Mouse (Mus musculus) ES-E14 (cell line): ENCODE measurements around the gene Cdk17. TPM values are rescaled to one million over a fixed set of nuclear protein-coding genes. Genes with fewer than 3 reads are reported as not detected.

Experiments used
- DNase-seq: peaks from one replicate; pipeline ENCODE4 v3.0.0-alpha.2; 2013; ENCODE audit warnings: low read depth, low spot score
- H3K27ac ChIP-seq: 2 replicates; pipeline ENCODE4 v1.5.1; 2012; ENCODE audit warnings: low read depth, mild to moderate bottlenecking, low read length, moderate library complexity, mixed read lengths; ENCODE audit not compliant: poor library complexity, insufficient read depth, severe bottlenecking
- H3K36me3 ChIP-seq: 2 replicates; pipeline ENCODE4 v1.6.1; 2012; ENCODE audit warnings: mild to moderate bottlenecking, low read length, moderate library complexity, mixed read lengths; ENCODE audit not compliant: control insufficient read depth, poor library complexity, insufficient read depth, severe bottlenecking
- H3K4me1 ChIP-seq, 2 experiments: fragments of 150-350 bp in 1 of 2; sonication (generic) in 1 of 2; 2 replicates each; pipeline ENCODE4 v1.6.1; 2012; ENCODE audit warnings: low read length in 2 of 2, mild to moderate bottlenecking in 1 of 2, mixed read lengths in 1 of 2; ENCODE audit not compliant: control insufficient read depth in 2 of 2, insufficient read depth in 2 of 2, poor library complexity in 1 of 2
- H3K4me3 ChIP-seq, 2 experiments: fragments of 150-350 bp in 1 of 2; sonication (generic) in 1 of 2; 2 replicates each; pipeline ENCODE4 v1.5.1; 2012; ENCODE audit warnings: low read length in 2 of 2, low read depth in 1 of 2, mild to moderate bottlenecking in 1 of 2, mixed read lengths in 1 of 2; ENCODE audit not compliant: insufficient read depth in 1 of 2, poor library complexity in 1 of 2, severe bottlenecking in 1 of 2
- H3K9ac ChIP-seq: 2 replicates; pipeline ENCODE4 v1.6.1; 2012; ENCODE audit warnings: low read depth, mild to moderate bottlenecking, low read length, mixed read lengths; ENCODE audit not compliant: poor library complexity, insufficient read depth, severe bottlenecking
- H3K9me3 ChIP-seq: fragments of 150-350 bp; sonication (generic); 2 replicates; pipeline ENCODE4 v1.6.1; 2012; ENCODE audit warnings: low read depth, mild to moderate bottlenecking, low read length; ENCODE audit not compliant: control insufficient read depth, insufficient read depth
- CHD2 ChIP-seq: IDR thresholded peaks from 2 replicates; pipeline ENCODE4 v1.6.1; 2014; ENCODE audit warnings: mild to moderate bottlenecking, low read depth, low read length, inconsistent platforms
- HCFC1 ChIP-seq: IDR thresholded peaks from 2 replicates; pipeline ENCODE4 v1.6.1; 2012; ENCODE audit warnings: low read length, inconsistent platforms, borderline replicate concordance; ENCODE audit not compliant: insufficient read depth
- MAFK ChIP-seq: IDR thresholded peaks from 2 replicates; pipeline ENCODE4 v1.6.1; 2014; ENCODE audit warnings: mild to moderate bottlenecking, low read depth, low read length, inconsistent platforms; ENCODE audit not compliant: insufficient read depth
- ZC3H11A ChIP-seq: IDR thresholded peaks from 2 replicates; pipeline ENCODE4 v1.6.1; 2012; ENCODE audit warnings: low read depth, mild to moderate bottlenecking, inconsistent platforms, low read length, borderline replicate concordance
- ZNF384 ChIP-seq: IDR thresholded peaks from 2 replicates; pipeline ENCODE4 v1.6.1; 2012; ENCODE audit warnings: low read depth, low read length, inconsistent platforms
- in situ Hi-C, 2 experiments: fragments of 600-800 bp; cut with MboI; formaldehyde crosslinking; loops; one replicate each; pipeline ENCODE4 v1.15.1; 2025; ENCODE audit warnings: low sequenced_read_pairs in 2 of 2, inconsistent platforms in 1 of 2; ENCODE audit not compliant: unreplicated experiment in 2 of 2
- total RNA-seq: library from RNA; depleted of rRNA; stranded (reverse); fragments of 300-350 nt; gene quantifications from 2 replicates; pipeline ENCODE4 v1.2.3, GENCODE M21; 2012

Cdk17 gene
- total RNA-seq, 1 experiment = 28.0 TPM

DNA sequence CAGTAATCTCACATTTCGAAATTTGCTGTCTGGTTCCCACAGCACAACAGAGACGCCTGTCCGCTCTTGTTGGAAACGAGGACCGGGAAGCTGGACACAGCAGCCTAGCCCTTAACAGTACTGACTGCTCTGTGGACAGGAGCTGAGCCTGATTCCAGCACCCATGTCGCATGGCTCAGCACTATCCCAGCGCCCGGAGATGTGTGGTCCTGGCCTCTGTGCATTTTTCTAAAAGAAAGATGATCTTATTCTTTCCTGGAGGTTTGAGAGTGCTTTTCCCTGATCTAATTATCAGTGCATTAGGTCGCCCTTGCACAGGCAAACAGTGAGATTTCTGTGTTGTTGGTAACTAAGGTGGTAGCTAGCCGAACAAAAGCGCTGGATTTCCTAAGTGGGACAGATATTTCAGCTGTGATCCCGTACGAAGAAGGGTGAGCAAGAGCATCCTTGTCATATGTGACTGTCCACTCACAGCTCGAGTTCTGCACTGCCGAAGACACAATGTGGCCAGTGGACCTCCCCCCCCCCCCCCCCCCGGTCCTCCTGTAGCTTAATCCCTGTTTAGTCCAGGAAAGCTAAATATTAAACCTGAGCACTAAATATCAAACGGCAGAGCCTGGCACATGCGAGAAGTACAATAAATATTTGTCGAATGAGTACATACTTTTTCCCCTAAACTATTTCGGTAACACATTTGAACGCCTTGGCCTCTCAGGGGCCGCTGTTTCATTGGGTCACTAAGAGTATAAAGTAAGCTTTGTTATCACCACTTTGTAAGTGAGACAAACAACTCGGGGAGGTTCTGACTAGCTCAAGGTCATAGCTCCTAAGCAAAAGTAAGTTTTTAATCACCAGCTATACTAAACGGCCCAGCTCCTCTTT, 90.0 kb downstream of the Cdk17 start:
- H3K36me3 ChIP-seq = peaks cover 2% of the 10 kb centered on the region
- no peaks in the 10 kb centered on the region for H3K9me3 ChIP-seq
- no peak overlapping the region for H3K9ac ChIP-seq
- in situ Hi-C loops = no loop called here
- no peak overlapping the region for H3K27ac ChIP-seq
- no peak overlapping the region for H3K4me3 ChIP-seq
- H3K4me1 ChIP-seq = peaks cover 0 to 8% of the 10 kb centered on the region in 2 experiments; a peak in 2 of 4 replicates
- TF ChIP-seq ZNF384 (no peak), MAFK (no peak), ZC3H11A (no peak), HCFC1 (no peak), CHD2 (no peak)
- DNase-seq = no peak

DNA sequence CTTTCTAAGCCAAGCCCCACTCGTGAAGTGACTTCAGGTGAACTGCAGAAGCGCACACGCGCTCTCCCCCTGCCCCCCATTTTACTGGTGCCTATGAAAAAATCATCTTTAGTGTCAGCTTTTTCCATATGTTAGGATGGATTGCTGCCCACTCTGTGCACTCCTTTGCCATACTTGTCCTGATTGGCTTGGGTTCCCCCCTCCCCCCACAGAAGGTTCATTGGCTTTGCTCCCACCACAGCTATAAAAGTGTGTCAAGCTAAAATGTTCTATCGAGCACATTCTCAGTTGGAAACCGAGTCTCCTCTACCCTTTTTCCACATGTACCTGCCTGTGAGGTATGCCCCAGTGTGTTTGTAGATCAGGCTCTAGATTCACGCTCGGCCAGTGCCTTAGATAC, 90.8 kb downstream of the Cdk17 start:
- Histone ChIP-seq H3K27ac (no peak overlapping the region), H3K36me3 (peaks cover 2% of the 10 kb centered on the region), H3K4me3 (no peak overlapping the region), H3K4me1 (peaks cover 0 to 8% of the 10 kb centered on the region in 2 experiments; a peak in 2 of 4 replicates), H3K9me3 (no peaks in the 10 kb centered on the region), H3K9ac (no peak overlapping the region)
- no peak for DNase-seq
- TF ChIP-seq MAFK = no peak
- TF ChIP-seq CHD2 = no peak
- TF ChIP-seq ZNF384 = no peak
- TF ChIP-seq HCFC1 = no peak
- no peak for TF ChIP-seq ZC3H11A
- in situ Hi-C loops = no loop called here

DNA sequence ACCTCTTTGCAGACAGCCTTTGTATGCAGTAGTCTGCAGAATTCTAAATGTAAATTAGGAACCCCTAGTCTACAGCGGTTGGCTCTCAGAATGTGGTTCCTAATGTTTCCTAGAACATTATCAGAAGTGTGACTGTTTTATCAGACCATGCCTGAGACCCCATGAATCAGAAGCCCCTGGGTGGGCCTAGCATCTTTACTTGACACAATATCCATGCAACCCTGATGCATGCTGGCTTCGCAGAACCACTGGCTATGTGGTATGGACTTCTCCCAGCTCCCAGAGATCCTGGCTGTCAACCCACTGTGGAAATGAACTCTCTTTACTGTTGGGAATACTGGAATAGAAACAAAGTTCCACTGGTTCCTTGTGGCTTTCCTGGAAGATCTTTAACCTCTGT, 92.0 kb downstream of the Cdk17 start:
- no peak overlapping the region for H3K9ac ChIP-seq
- H3K4me3 ChIP-seq = no peak overlapping the region
- in situ Hi-C loops = no loop called here
- peaks cover 0 to 10% of the 10 kb centered on the region in 2 experiments; a peak in 2 of 4 replicates for H3K4me1 ChIP-seq
- H3K36me3 ChIP-seq = peaks cover 2% of the 10 kb centered on the region
- no peak overlapping the region for H3K27ac ChIP-seq
- TF ChIP-seq MAFK (no peak), ZNF384 (no peak), CHD2 (no peak), HCFC1 (no peak), ZC3H11A (no peak)
- DNase-seq = no peak
- no peaks in the 10 kb centered on the region for H3K9me3 ChIP-seq

DNA sequence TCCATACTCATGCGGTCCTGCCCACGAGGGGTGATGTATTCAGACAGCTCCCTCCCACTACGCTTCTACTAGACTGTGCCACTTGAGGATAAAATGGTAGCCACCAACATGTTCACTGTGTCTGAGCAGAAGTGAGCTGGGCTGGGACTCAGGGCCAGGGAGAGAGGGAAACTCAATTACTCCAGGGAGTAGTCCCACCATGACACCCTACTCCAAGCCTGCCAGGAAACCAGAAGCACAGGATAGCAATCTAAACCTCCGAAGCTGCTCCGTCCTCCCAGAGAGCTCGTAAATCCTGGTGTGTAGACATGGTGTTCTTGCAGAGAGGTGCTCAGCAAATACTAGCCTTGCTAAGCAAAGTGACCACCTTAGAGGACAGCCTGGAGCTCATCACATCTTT, 92.5 kb downstream of the Cdk17 start:
- DNase-seq = no peak
- H3K36me3 ChIP-seq = peaks cover 2% of the 10 kb centered on the region
- H3K4me3 ChIP-seq = no peak overlapping the region
- in situ Hi-C loops = no loop called here
- TF ChIP-seq HCFC1 (no peak), ZC3H11A (no peak), ZNF384 (no peak), CHD2 (no peak), MAFK (no peak)
- H3K9ac ChIP-seq = no peak overlapping the region
- no peak overlapping the region for H3K27ac ChIP-seq
- H3K9me3 ChIP-seq = no peaks in the 10 kb centered on the region
- H3K4me1 ChIP-seq = peaks cover 0 to 7% of the 10 kb centered on the region in 2 experiments; a peak in 1 of 4 replicates
